Mouse (Mus musculus) intestine, postnatal 0 days (tissue): ENCODE data around the gene Dusp13. TPM values are rescaled to one million over a fixed set of nuclear protein-coding genes. Genes with fewer than 3 reads are reported as not detected.

Source experiments
- ATAC-seq: fragments of 200-750 bp; cut with Nextera tagmentation; 2 replicates; pipeline ENCODE4 v1.8.0; 2017; ENCODE audit warnings: mild to moderate bottlenecking, moderate TSS enrichment, moderate library complexity
- H3K27ac ChIP-seq: fragments of 300-500 bp; sonication (generic); 2 replicates; pipeline ENCODE4 v1.5.1; 2014; ENCODE audit warnings: mild to moderate bottlenecking, low read depth, low read length, moderate library complexity
- H3K27me3 ChIP-seq: fragments of 300-500 bp; sonication (generic); replicated peaks from 2 replicates; pipeline ENCODE4 v1.6.1; 2014; ENCODE audit warnings: low read length, mixed read lengths; ENCODE audit not compliant: control insufficient read depth, insufficient read depth
- H3K36me3 ChIP-seq: fragments of 300-500 bp; sonication (generic); 2 replicates; pipeline ENCODE4 v1.6.1; 2014; ENCODE audit warnings: mild to moderate bottlenecking, moderate library complexity; ENCODE audit not compliant: control insufficient read depth, insufficient read depth
- H3K4me1 ChIP-seq: fragments of 300-500 bp; sonication (generic); replicated peaks from 2 replicates; pipeline ENCODE4 v1.6.1; 2014; ENCODE audit warnings: antibody characterized with exemption, low read length, mixed read lengths; ENCODE audit not compliant: control insufficient read depth, insufficient read depth
- H3K4me2 ChIP-seq: fragments of 300-500 bp; sonication (generic); replicated peaks from 2 replicates; pipeline ENCODE4 v1.6.1; 2014; ENCODE audit warnings: low read depth, mild to moderate bottlenecking, moderate library complexity
- H3K4me3 ChIP-seq: fragments of 300-500 bp; sonication (generic); 2 replicates; pipeline ENCODE4 v1.5.1; 2014; ENCODE audit warnings: low read depth, low read length
- H3K9ac ChIP-seq: fragments of 300-500 bp; sonication (generic); 2 replicates; pipeline ENCODE4 v1.6.1; 2014; ENCODE audit warnings: mild to moderate bottlenecking, low read depth, low read length
- H3K9me3 ChIP-seq: fragments of 300-500 bp; sonication (generic); 2 replicates; pipeline ENCODE4 v1.6.1; 2016; ENCODE audit warnings: mixed run types; ENCODE audit not compliant: control insufficient read depth
- CTCF ChIP-seq: sonication (generic); IDR thresholded peaks from 2 replicates; pipeline ENCODE4 v1.5.1; 2016; ENCODE audit warnings: low read depth, mild to moderate bottlenecking, control low read depth, antibody characterized with exemption, moderate library complexity
- WGBS: fragments of 180-500 bp; shearing (Covaris S2); extraction: QIAGEN DNeasy Blood & Tissue Kit; methylation state at CpG from one replicate; pipeline ENCODE4 v1.1.7; 2014; 5-methylcytosine and 5-hydroxymethylcytosine counted together
- polyA plus RNA-seq: library from polyadenylated mRNA; unstranded; fragments of >200 nt; fragmentation: Nextera tagmentation; extraction: Ambion mirVana; gene quantifications from 2 replicates; pipeline ENCODE4 v1.2.1, GENCODE M21; 2015

Gene Dusp13
- polyA plus RNA-seq, 1 experiment from 2014 or later: 0.17 TPM

GRCm38 (mm10) chr14:21750008-21750880 is 737 bp downstream of the Dusp13 start, which contains the start of gene Samd8:
Samd8 (plus strand) TSS chr14:21750531.
- peak; percentile 75 for ATAC-seq
- peak within 1 kb of the TSS; percentile 91 for H3K27ac ChIP-seq
- no peaks in the 10 kb centered on the region for H3K9me3 ChIP-seq
- TF ChIP-seq CTCF: no peak
- WGBS: 6% methylated on average over 52 of the region's 52 CpGs
- H3K27me3 ChIP-seq: no peaks in the 10 kb centered on the region
- peak within 1 kb of the TSS; percentile 100 for H3K4me3 ChIP-seq
- H3K4me1 ChIP-seq: peaks cover 5% of the 10 kb centered on the region; the same call in 1 of the 2 replicates
- peak within 1 kb of the TSS; percentile 79 for H3K4me2 ChIP-seq
- H3K9ac ChIP-seq: peak within 1 kb of the TSS; percentile 97
- H3K36me3 ChIP-seq: no peaks in the 10 kb centered on the region

GRCm38 (mm10) chr14:21748142-21748870 is 2.7 kb downstream of the Dusp13 start:
- Histone ChIP-seq H3K36me3 (no peaks in the 10 kb centered on the region), H3K9ac (no peak overlapping the region), H3K4me2 (no peak overlapping the region), H3K4me1 (peaks cover 5% of the 10 kb centered on the region; the same call in 1 of the 2 replicates), H3K27me3 (no peaks in the 10 kb centered on the region), H3K9me3 (no peaks in the 10 kb centered on the region), H3K4me3 (no peak overlapping the region), H3K27ac (no peak overlapping the region)
- peak; percentile 67 for TF ChIP-seq CTCF
- WGBS: 42% methylated on average over 15 of the region's 15 CpGs
- ATAC-seq: no peak

GRCm38 (mm10) chr14:21747436-21748141 is 3.4 kb downstream of the Dusp13 start:
- 71% methylated on average over 14 of the region's 14 CpGs for WGBS
- Histone ChIP-seq H3K4me1 (peaks cover 5% of the 10 kb centered on the region; the same call in 1 of the 2 replicates), H3K4me2 (no peak overlapping the region), H3K36me3 (no peaks in the 10 kb centered on the region), H3K27me3 (no peaks in the 10 kb centered on the region), H3K4me3 (no peak overlapping the region), H3K9ac (no peak overlapping the region), H3K27ac (no peak overlapping the region), H3K9me3 (no peaks in the 10 kb centered on the region)
- no peak for TF ChIP-seq CTCF
- no peak for ATAC-seq

GRCm38 (mm10) chr14:21746846-21747245 is 4.1 kb downstream of the Dusp13 start:
- WGBS: 79% methylated on average over 2 of the region's 2 CpGs
- no peak overlapping the region for H3K27ac ChIP-seq
- no peak overlapping the region for H3K9ac ChIP-seq
- H3K9me3 ChIP-seq: no peaks in the 10 kb centered on the region
- H3K4me1 ChIP-seq: peaks cover 1% of the 10 kb centered on the region; the same call in 1 of the 2 replicates
- no peak overlapping the region for H3K4me3 ChIP-seq
- H3K4me2 ChIP-seq: no peak overlapping the region
- no peaks in the 10 kb centered on the region for H3K36me3 ChIP-seq
- no peaks in the 10 kb centered on the region for H3K27me3 ChIP-seq
- ATAC-seq: no peak
- no peak for TF ChIP-seq CTCF

GRCm38 (mm10) chr14:21746251-21746650 is 4.7 kb downstream of the Dusp13 start:
- no peak overlapping the region for H3K4me2 ChIP-seq
- no peak overlapping the region for H3K9ac ChIP-seq
- H3K4me1 ChIP-seq: no peaks in the 10 kb centered on the region
- H3K36me3 ChIP-seq: no peaks in the 10 kb centered on the region
- H3K9me3 ChIP-seq: no peaks in the 10 kb centered on the region
- WGBS: 83% methylated on average over 8 of the region's 8 CpGs
- no peak for TF ChIP-seq CTCF
- H3K4me3 ChIP-seq: no peak overlapping the region
- no peak overlapping the region for H3K27ac ChIP-seq
- ATAC-seq: no peak
- no peaks in the 10 kb centered on the region for H3K27me3 ChIP-seq

GRCm38 (mm10) chr14:21745149-21745548 is 5.8 kb downstream of the Dusp13 start:
- Histone ChIP-seq H3K4me3 (no peak overlapping the region), H3K4me2 (no peak overlapping the region), H3K9me3 (no peaks in the 10 kb centered on the region), H3K9ac (no peak overlapping the region), H3K4me1 (no peaks in the 10 kb centered on the region), H3K27ac (no peak overlapping the region), H3K36me3 (no peaks in the 10 kb centered on the region), H3K27me3 (no peaks in the 10 kb centered on the region)
- 62% methylated on average over 5 of the region's 5 CpGs for WGBS
- no peak for ATAC-seq
- TF ChIP-seq CTCF: no peak
